Mouse (Mus musculus): ENCODE data around the gene Pgap2.

DNA sequence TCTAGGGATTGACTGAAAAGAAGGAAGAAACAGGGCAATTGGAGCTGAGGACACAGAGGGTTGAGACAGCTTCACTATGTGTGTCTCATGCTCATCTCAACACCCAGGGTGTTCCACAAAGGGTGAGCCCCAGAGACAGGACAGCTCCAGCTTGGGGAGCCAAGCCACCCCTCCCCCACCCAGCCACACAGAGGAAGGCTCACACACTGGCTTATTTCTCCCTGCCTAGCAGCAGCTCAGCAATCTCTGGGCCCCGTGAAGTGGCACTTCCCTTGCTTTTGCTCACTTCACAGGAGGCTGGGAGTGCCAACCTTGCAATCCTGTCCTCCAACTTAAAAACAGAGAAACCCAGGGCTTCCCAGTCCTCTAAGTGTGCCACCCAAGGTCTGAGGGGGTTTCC lies 35.8 kb downstream of the Pgap2 start:
- TF ChIP-seq POLR2A (IDR thresholded peaks at IDR 0.05; ENCODE audit: control insufficient read depth, low read depth, low read length) = no peak
- no peak for TF ChIP-seq CTCF (IDR thresholded peaks at IDR 0.05; ENCODE audit: control insufficient read depth, insufficient read depth, insufficient replicate concordance, low read depth, low read length)
